Mouse (Mus musculus) testis, adult 2 months (tissue): Measurements from ENCODE around the gene Pcna.

Experiments
- CTCF ChIP-seq: fragments of 200-500 bp; IDR thresholded peaks from 2 replicates; pipeline ENCODE4 v1.5.1; 2012; ENCODE audit warnings: low read depth, mild to moderate bottlenecking, inconsistent platforms, low read length, moderate library complexity; ENCODE audit not compliant: control insufficient read depth, insufficient read depth, insufficient replicate concordance
- POLR2A ChIP-seq: fragments of 200-500 bp; IDR thresholded peaks from 2 replicates; pipeline ENCODE4 v1.6.1; 2012; ENCODE audit warnings: low read depth, mild to moderate bottlenecking, inconsistent platforms, low read length, moderate library complexity; ENCODE audit not compliant: control insufficient read depth

GRCm38 (mm10) chr2:132235975-132236374, 17.1 kb downstream of the Pcna start:
- TF ChIP-seq CTCF (no peak), POLR2A (no peak)
